8 mouse cellular contexts compared by ENCODE assay signal in genomic region chr3:60576366-60577046, GRCm38 (mm10).
DNase-seq lines count a peak whose midpoint lies in the region; ATAC-seq and TF ChIP-seq lines count a peak whose summit lies in the region.

No protein-coding gene starts in this region.

- no peaks in the 10 kb centered on the region for H3K27me3 ChIP-seq in heart, embryonic 14.5 days (ENCODE audit: control insufficient read depth, insufficient read depth, low read length)
- no peaks in the 10 kb centered on the region for H3K27me3 ChIP-seq in midbrain, embryonic 14.5 days (ENCODE audit: control insufficient read depth, insufficient read depth, low read length)
- H3K27me3 ChIP-seq in midbrain, embryonic 11.5 days (ENCODE audit: control insufficient read depth, insufficient read depth, low read length) = no peaks in the 10 kb centered on the region
- H3K27me3 ChIP-seq in hindbrain, postnatal 0 days (ENCODE audit: insufficient read depth, low read length) = no peaks in the 10 kb centered on the region
- H3K27me3 ChIP-seq in stomach, postnatal 0 days (ENCODE audit: control insufficient read depth, insufficient read depth, low read length) = no peaks in the 10 kb centered on the region

- H3K4me2 ChIP-seq in heart, embryonic 14.5 days (ENCODE audit: low read length) = peak overlapping the region; percentile 57
- H3K4me2 ChIP-seq in midbrain, embryonic 14.5 days (ENCODE audit: low read length) = no peak overlapping the region
- no peak overlapping the region for H3K4me2 ChIP-seq in midbrain, embryonic 11.5 days
- peak overlapping the region; percentile 14 for H3K4me2 ChIP-seq in hindbrain, postnatal 0 days (ENCODE audit: low read depth, low read length)
- H3K4me2 ChIP-seq in stomach, postnatal 0 days (replicated peaks; ENCODE audit: low read depth) = peak overlapping the region; percentile 15; the same call in 1 of the 2 replicates

- H3K9ac ChIP-seq in heart, embryonic 14.5 days (ENCODE audit: low read length) = peak overlapping the region; percentile 41; the same call in 1 of the 2 replicates
- H3K9ac ChIP-seq in midbrain, embryonic 14.5 days (replicated peaks; ENCODE audit: low read length) = no peak overlapping the region
- no peak overlapping the region for H3K9ac ChIP-seq in midbrain, embryonic 11.5 days (ENCODE audit: low read length)
- H3K9ac ChIP-seq in hindbrain, postnatal 0 days (replicated peaks; ENCODE audit: low read length) = no peak overlapping the region
- H3K9ac ChIP-seq in stomach, postnatal 0 days (ENCODE audit: low read length) = no peak overlapping the region

- ATAC-seq in heart, embryonic 14.5 days (ENCODE audit: insufficient number of reproducible peaks, insufficient read depth, low FRiP score, low read depth) = 0 out of 2 replicates have a peak, but pooled peaks have one; percentile 34
- no peak for ATAC-seq in midbrain, embryonic 14.5 days (ENCODE audit: low FRiP score, low TSS enrichment)
- no peak for ATAC-seq in midbrain, embryonic 11.5 days (ENCODE audit: low FRiP score)
- no peak for ATAC-seq in hindbrain, postnatal 0 days
- no peak for ATAC-seq in stomach, postnatal 0 days (ENCODE audit: low FRiP score, low TSS enrichment)

- WGBS in heart, embryonic 14.5 days = 14% methylated on average over 9 of the region's 9 CpGs
- 68% methylated on average over 9 of the region's 9 CpGs for WGBS in midbrain, embryonic 14.5 days
- WGBS in midbrain, embryonic 11.5 days = 82% methylated on average over 9 of the region's 9 CpGs
- 53% methylated on average over 9 of the region's 9 CpGs for WGBS in hindbrain, postnatal 0 days
- 23% methylated on average over 9 of the region's 9 CpGs for WGBS in stomach, postnatal 0 days

- H3K4me1 ChIP-seq in heart, embryonic 14.5 days (ENCODE audit: control insufficient read depth in 2 of 2, insufficient read depth in 2 of 2, low read length in 2 of 2) = peaks cover 22 to 76% of the 10 kb centered on the region in 2 experiments
- 0 out of 2 replicates have a peak, but pooled peaks cover 2% of the 10 kb centered on the region for H3K4me1 ChIP-seq in midbrain, embryonic 14.5 days (ENCODE audit: control insufficient read depth, insufficient read depth, low read length)
- H3K4me1 ChIP-seq in midbrain, embryonic 11.5 days (ENCODE audit: control insufficient read depth, insufficient read depth, low read length) = no peaks in the 10 kb centered on the region
- peaks cover 4% of the 10 kb centered on the region for H3K4me1 ChIP-seq in hindbrain, postnatal 0 days (ENCODE audit: insufficient read depth, low read length)
- peaks cover 23% of the 10 kb centered on the region for H3K4me1 ChIP-seq in stomach, postnatal 0 days (replicated peaks; ENCODE audit: control insufficient read depth, insufficient read depth)

- H3K27ac ChIP-seq in heart, embryonic 14.5 days (replicated peaks in 1 of 2; ENCODE audit: control insufficient read depth in 1 of 2, insufficient read depth in 1 of 2, low read depth in 2 of 2, low read length in 2 of 2) = peak overlapping the region; percentile 80 to 85
- H3K27ac ChIP-seq in midbrain, embryonic 14.5 days (replicated peaks; ENCODE audit: low read depth, low read length) = peak overlapping the region; percentile 49; the same call in 1 of the 2 replicates
- no peak overlapping the region for H3K27ac ChIP-seq in midbrain, embryonic 11.5 days (ENCODE audit: low read depth, low read length)
- peak overlapping the region; percentile 42; the same call in 1 of the 2 replicates for H3K27ac ChIP-seq in hindbrain, postnatal 0 days
- 0 out of 2 replicates have a peak overlapping the region, but pooled peaks have one; percentile 36 for H3K27ac ChIP-seq in stomach, postnatal 0 days (replicated peaks)

- no peak for TF ChIP-seq EP300 in stomach, postnatal 0 days (optimal IDR thresholded peaks at IDR 0.05)

- H3K4me3 ChIP-seq in heart, embryonic 14.5 days (ENCODE audit: control insufficient read depth in 1 of 2, insufficient read depth in 1 of 2, low read depth in 1 of 2, low read length in 2 of 2) = peak overlapping the region in 1 of 2 experiments; percentile 26; a peak in 2 of 4 replicates
- H3K4me3 ChIP-seq in midbrain, embryonic 14.5 days (replicated peaks; ENCODE audit: low read depth, low read length) = no peak overlapping the region
- H3K4me3 ChIP-seq in midbrain, embryonic 11.5 days (ENCODE audit: low read depth, low read length) = no peak overlapping the region
- no peak overlapping the region for H3K4me3 ChIP-seq in hindbrain, postnatal 0 days (ENCODE audit: low read length)
- no peak overlapping the region for H3K4me3 ChIP-seq in stomach, postnatal 0 days (ENCODE audit: low read depth, low read length)

- no peak for TF ChIP-seq CTCF in hindbrain, postnatal 0 days (IDR thresholded peaks at IDR 0.05; ENCODE audit: low read depth)
- no peak for TF ChIP-seq CTCF in stomach, postnatal 0 days (IDR thresholded peaks at IDR 0.05; ENCODE audit: low read depth)

- DNase-seq in heart, postnatal 10 days = no peak
- DNase-seq in midbrain, embryonic 14.5 days = no peak
- no peak for DNase-seq in midbrain, embryonic 11.5 days (ENCODE audit: low spot score, missing footprints)
- no peak for DNase-seq in hindbrain, postnatal 0 days (ENCODE audit: low spot score)
- DNase-seq in stomach, postnatal 0 days (ENCODE audit: low spot score) = no peak
- no peak for DNase-seq in T-cell, adult 2 months (ENCODE audit: low spot score)
- no peak for DNase-seq in left cerebral cortex, postnatal 10 days (ENCODE audit: extremely low spot score in 1 of 2, low spot score in 2 of 2)

- H3K9me3 ChIP-seq in heart, embryonic 14.5 days (ENCODE audit: control insufficient read depth, low read length) = no peaks in the 10 kb centered on the region
- H3K9me3 ChIP-seq in midbrain, embryonic 14.5 days (ENCODE audit: control insufficient read depth, low read length) = no peaks in the 10 kb centered on the region
- no peaks in the 10 kb centered on the region for H3K9me3 ChIP-seq in midbrain, embryonic 11.5 days (ENCODE audit: control insufficient read depth, low read length)
- no peaks in the 10 kb centered on the region for H3K9me3 ChIP-seq in hindbrain, postnatal 0 days (ENCODE audit: low read length)
- H3K9me3 ChIP-seq in stomach, postnatal 0 days (ENCODE audit: control insufficient read depth, low read length) = no peaks in the 10 kb centered on the region

- intact Hi-C loops in heart, postnatal 10 days (cut with DNase I) = loop anchor here (5.0 kb wide), 1 partner anchor 34 kb away; no protein-coding TSS in a partner anchor
- intact Hi-C loops in left cerebral cortex, postnatal 10 days (cut with DNase I) = no loop called here

- no peaks in the 10 kb centered on the region for H3K36me3 ChIP-seq in heart, embryonic 14.5 days (ENCODE audit: control insufficient read depth, insufficient read depth, low read length)
- no peaks in the 10 kb centered on the region for H3K36me3 ChIP-seq in midbrain, embryonic 14.5 days (ENCODE audit: control insufficient read depth, insufficient read depth, low read length)
- no peaks in the 10 kb centered on the region for H3K36me3 ChIP-seq in midbrain, embryonic 11.5 days (ENCODE audit: control insufficient read depth, insufficient read depth, low read length)
- H3K36me3 ChIP-seq in hindbrain, postnatal 0 days (ENCODE audit: insufficient read depth, low read length) = no peaks in the 10 kb centered on the region
- no peaks in the 10 kb centered on the region for H3K36me3 ChIP-seq in stomach, postnatal 0 days (ENCODE audit: control insufficient read depth, insufficient read depth, low read length)

Comparison
In these comparisons a context has a peak if more than half of its experiments do, and no peak if none do; other contexts are left out.
1. H3K4me2 ChIP-seq: peak in heart, embryonic 14.5 days (single experiment), hindbrain, postnatal 0 days (single experiment) and stomach, postnatal 0 days (single experiment); none in midbrain, embryonic 14.5 days (single experiment) and midbrain, embryonic 11.5 days (single experiment).